Mouse (Mus musculus) ovary, adult 2 months (tissue): ENCODE measurements around the gene H2-Q10. TPM values are rescaled to one million over a fixed set of nuclear protein-coding genes. Genes with fewer than 3 reads are reported as not detected.

ENCODE experiments used
- polyA plus RNA-seq: library from polyadenylated mRNA; depleted of rRNA; stranded (reverse); fragments of >200 nt; gene quantifications from 2 replicates; pipeline ENCODE4 v1.2.3, GENCODE M21; 2012; rRNA removed

H2-Q10 gene
- polyA plus RNA-seq = 23.2 and 37.6 TPM in 2 replicates

GRCm38 (mm10) chr17:35469842-35470751 is at the start of gene H2-Q10:
Gene H2-Q10 (plus strand): TSS chr17:35470089.

GRCm38 (mm10) chr17:35424624-35425416 is 45.1 kb upstream of the H2-Q10 start, which contains the start of gene H2-Q6:
Gene H2-Q6 (plus strand): TSS chr17:35424850.

GRCm38 (mm10) chr17:35438885-35439284 is 31.0 kb upstream of the H2-Q10 start, which contains the start of gene H2-Q7:
Gene H2-Q7 (plus strand): TSS chr17:35439155.

GRCm38 (mm10) chr17:35505776-35506175 is 35.9 kb downstream of the H2-Q10 start, which contains the start of gene Pou5f1:
Gene Pou5f1 (plus strand): TSS chr17:35506018.

GRCm38 (mm10) chr17:35516652-35517500 is 47.0 kb downstream of the H2-Q10 start, which contains the start of the genes Tcf19 and Cchcr1:
Gene Tcf19 (minus strand): TSS chr17:35516824.
Gene Cchcr1 (plus strand): TSS chr17:35517100.

Other genes starting within 250 kb of the H2-Q10 start
- not detected in 2 replicates for gene Gm16181, start 249.3 kb upstream of the H2-Q10 start, polyA plus RNA-seq
- gene Atp6v1g2, start 236.4 kb upstream of the H2-Q10 start, polyA plus RNA-seq = 6.9 and 13.4 TPM in 2 replicates
- gene Nfkbil1, start 234.3 kb upstream of the H2-Q10 start, polyA plus RNA-seq = 42.9 and 64.2 TPM in 2 replicates
- gene Ddx39b, start 228.3 kb upstream of the H2-Q10 start, polyA plus RNA-seq = 360 and 468 TPM in 2 replicates
- gene H2-D1, start 207.4 kb upstream of the H2-Q10 start, polyA plus RNA-seq = 422 and 558 TPM in 2 replicates
- gene H2-Q1, start 149.7 kb upstream of the H2-Q10 start, polyA plus RNA-seq = not detected in 2 replicates
- 1.3 and 2.0 TPM in 2 replicates for gene H2-Q2, start 127.8 kb upstream of the H2-Q10 start, polyA plus RNA-seq
- gene H2-Q4, start 90.5 kb upstream of the H2-Q10 start, polyA plus RNA-seq = 77.6 and 85.0 TPM in 2 replicates
- 20.9 and 39.7 TPM in 2 replicates for gene H2-Q6, start 45.2 kb upstream of the H2-Q10 start, polyA plus RNA-seq
- gene H2-Q7, start 30.9 kb upstream of the H2-Q10 start, polyA plus RNA-seq = 52.3 and 110 TPM in 2 replicates
- 4.1 and 4.2 TPM in 2 replicates for gene Pou5f1, start 35.9 kb downstream of the H2-Q10 start, polyA plus RNA-seq
- 14.8 and 18.4 TPM in 2 replicates for gene Tcf19, start 46.7 kb downstream of the H2-Q10 start, polyA plus RNA-seq
- gene Cchcr1, start 47.0 kb downstream of the H2-Q10 start, polyA plus RNA-seq = 14.6 and 15.2 TPM in 2 replicates
- 0.27 and 0.47 TPM in 2 replicates for gene Psors1c2, start 63.1 kb downstream of the H2-Q10 start, polyA plus RNA-seq
- gene Cdsn, start 82.0 kb downstream of the H2-Q10 start, polyA plus RNA-seq = 7.0 and 11.7 TPM in 2 replicates
- gene 2300002M23Rik, start 97.4 kb downstream of the H2-Q10 start, polyA plus RNA-seq = 13.8 and 15.5 TPM in 2 replicates
- gene Sfta2, start 131.5 kb downstream of the H2-Q10 start, polyA plus RNA-seq = 0.29 TPM in 1 of 2 replicates, not detected in the other
- not detected in 2 replicates for gene Gm9573, start 156.5 kb downstream of the H2-Q10 start, polyA plus RNA-seq
- 0.17 TPM in 1 of 2 replicates, not detected in the other for gene Mucl3, start 173.6 kb downstream of the H2-Q10 start, polyA plus RNA-seq
- 71.0 and 77.4 TPM in 2 replicates for gene Vars2, start 197.5 kb downstream of the H2-Q10 start, polyA plus RNA-seq
- gene Gtf2h4, start 203.7 kb downstream of the H2-Q10 start, polyA plus RNA-seq = 35.2 and 36.6 TPM in 2 replicates
- gene Ddr1, start 234.5 kb downstream of the H2-Q10 start, polyA plus RNA-seq = 131 and 142 TPM in 2 replicates